Mouse (Mus musculus) CH12.LX (cell line): ENCODE data around the gene Pde6b.

ENCODE experiments used
- MAX ChIP-seq: IDR thresholded peaks from 2 replicates; pipeline ENCODE4 v1.6.1; 2011; ENCODE audit warnings: low read length, improper control_type of control experiment
- POLR2AphosphoS2 ChIP-seq: IDR thresholded peaks from 2 replicates; pipeline ENCODE4 v1.6.1; 2011; ENCODE audit warnings: low read depth, low read length, improper control_type of control experiment

DNA sequence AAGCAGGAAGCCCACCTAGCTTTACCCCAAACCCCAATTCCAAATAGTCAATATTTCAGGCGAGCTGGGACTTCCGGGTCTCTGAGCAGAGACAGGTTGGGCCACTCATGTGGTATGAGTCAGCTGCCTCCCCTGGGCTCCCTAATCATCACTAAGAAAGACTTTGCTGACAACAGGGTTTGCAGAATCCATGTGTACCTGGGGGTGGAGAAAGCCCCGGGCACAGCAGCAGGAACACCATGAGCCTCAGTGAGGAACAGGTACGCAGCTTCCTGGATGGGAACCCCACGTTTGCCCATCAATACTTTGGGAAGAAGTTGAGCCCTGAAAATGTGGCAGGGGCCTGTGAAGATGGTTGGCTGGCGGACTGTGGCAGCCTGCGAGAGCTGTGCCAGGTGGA, at the start of gene Pde6b:
- TF ChIP-seq POLR2AphosphoS2 (no peak), MAX (no peak)
